Mouse (Mus musculus) left cerebral cortex, adult 9 months (tissue): Measurements from ENCODE around the gene Hadhb.

Experiments
- DNase-seq, 2 experiments: peaks; one replicate each; pipeline ENCODE4 v3.0.0; 2022; ENCODE audit warnings: low spot score in 2 of 2

The Hadhb gene

DNA sequence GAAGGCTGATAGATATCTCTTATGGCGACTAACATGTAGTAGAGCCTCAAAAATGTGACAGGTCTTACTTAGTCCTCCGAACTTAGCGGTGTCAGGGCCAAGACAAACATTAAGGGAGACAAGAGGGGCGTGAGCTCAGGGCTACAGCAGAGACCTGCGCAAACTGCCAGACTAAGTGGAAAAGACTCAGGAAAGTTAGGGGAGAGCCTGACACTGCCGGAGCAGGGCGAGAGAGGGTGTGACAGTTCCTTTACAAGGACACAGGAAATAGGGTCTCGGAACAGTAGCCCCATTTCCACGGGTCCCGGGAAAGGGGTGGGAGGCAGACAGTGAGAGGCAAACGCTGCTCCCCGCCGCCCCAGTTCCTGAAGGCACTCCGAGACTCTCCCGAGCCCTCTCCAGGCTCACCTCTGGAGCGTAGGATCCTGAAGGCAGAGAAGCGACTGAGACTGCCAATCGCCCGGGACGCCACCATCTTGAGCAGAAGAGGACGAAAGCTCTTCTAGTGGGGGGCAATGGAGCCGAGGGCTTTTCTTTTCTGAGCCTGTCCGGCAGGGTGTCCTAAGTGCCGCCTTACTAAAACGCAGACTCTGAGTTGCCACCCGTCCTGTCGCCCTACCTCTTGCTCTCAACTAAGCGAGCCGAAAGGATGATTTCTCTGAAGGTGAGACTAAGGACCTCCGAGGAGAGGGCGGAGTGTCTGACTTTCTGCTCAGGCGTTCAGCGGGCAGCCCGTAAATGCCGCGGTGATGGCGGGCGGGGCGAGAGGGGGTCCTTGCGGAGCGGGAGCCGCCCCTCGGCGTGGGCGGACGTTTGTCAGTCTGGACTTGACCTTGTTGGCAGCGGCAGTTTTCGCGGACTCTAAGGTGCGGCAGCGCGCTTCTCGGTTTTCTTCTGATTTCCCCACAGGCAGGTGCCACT lies at the start of gene Hadhb, which contains the start of gene Hadha:
Gene Hadhb, plus strand, starts transcription at position 775 of the 921 bp plus-strand sequence.
Gene Hadha, minus strand, starts transcription at position 689 of the 921 bp plus-strand sequence.
- peak; percentile 76 to 92 for DNase-seq

DNA sequence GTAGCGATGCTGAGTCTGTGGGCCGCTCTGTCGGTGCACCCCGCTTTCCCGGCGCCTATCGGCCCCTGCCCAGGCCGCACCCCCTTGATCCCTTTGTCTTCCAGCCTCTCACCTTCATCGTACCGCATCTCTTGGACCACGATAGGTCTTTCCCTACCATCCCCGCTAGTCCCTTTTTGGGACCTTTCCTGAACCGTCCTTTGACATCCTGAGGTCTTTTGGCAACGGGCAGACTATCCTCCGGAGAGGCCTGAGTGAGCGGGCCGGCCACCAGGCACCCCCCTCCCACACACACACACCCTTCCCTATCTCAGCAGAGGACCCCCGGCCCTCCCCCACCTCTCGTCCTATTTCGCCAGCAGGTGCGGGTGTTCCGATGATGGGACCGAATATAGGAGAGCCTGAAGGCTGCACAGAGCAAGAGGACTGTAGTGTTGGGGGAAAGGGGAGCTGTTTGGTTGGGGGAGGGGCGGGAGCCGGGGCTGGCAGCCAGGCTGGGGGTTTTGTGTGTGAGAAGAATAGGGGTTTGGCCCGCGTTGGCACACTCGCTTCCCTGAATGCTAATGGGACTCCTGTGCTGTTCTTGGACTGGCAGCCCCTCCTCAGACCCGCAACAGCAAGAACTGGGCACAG lies 49.3 kb upstream of the Hadhb start, which contains the start of gene 3110082J24Rik:
Gene 3110082J24Rik, minus strand, starts transcription at position 419 of the 633 bp plus-strand sequence.
- DNase-seq: peak in 1 of 2 experiments; percentile 21

DNA sequence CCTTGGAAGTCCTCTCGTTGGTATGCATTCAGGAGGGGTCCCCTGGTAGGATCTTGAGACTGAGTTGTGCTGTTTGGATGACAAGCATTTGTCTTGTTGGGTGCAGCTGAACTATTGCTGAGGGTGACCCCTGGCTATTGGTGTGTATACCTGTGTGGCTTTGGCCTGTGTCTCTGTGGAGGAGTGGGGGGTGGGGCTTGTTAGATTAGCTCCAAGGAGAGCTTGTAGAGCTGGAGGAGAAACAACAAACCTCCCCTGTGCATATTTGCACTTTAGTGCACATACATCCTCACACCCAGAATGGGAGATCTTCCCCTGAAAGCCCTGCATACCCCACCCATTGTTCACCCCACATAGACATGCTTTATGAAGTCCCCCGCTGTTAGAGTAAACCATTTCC lies 48.3 kb upstream of the Hadhb start:
- no peak for DNase-seq

DNA sequence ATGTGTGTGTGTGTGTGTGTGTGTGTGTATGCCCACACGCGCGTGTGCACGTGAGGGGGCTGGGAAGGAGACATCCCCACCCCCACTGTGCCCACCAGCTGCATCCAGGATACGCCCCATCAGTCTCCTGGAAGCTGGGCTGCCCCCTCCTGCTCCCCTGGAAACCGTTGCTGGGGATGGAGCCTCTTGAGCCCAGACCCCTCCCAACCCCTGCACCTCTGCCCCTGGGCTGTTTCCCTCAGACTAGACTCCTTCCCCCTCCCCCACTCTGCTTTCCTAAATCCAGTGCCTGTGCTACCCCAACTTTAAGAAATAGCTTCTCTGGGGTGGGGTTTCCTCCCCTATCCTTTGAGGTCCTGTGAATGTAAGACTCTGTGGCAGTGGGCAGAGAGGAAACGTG lies 47.9 kb upstream of the Hadhb start:
- no peak for DNase-seq

DNA sequence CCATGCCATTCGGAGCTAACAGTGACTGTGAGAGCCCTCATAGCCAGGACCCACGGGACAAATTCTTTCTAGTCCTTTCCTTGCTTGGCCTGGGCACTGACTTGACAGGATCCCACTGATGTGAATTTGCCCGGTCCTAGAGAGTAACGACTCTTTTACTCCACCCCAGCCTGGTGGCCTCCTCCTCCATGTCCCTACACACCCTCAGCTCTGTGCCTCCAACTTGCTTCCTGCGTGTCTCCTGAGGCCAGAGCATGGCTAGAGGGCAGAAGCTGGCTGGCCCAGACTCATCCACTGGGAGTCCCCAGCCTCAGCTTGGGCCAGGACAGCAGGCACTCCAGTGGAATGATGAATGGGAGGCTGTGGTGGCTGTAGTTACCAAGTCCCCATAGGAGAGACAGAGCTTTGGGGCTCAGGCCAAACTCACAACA lies 47.4 kb upstream of the Hadhb start:
- no peak for DNase-seq

DNA sequence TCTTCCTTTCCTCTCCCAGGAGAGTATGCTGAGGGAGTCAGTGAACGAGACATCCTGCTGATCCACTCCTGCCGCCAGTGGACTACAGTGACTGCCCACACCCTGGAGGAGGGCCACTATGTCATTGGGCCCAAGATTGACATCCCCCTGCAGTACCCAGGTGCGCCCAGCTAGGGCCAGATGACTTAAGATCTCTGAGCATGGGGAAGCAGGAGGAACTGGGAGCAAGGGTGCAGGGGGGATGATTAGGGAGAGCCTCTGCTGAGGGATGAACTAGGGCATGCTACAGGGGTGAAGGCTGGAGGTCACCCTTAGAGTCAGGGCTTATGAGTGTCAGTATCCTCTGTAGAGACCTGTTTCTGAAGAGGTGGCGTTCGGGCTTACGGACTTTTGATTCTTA lies 46.8 kb upstream of the Hadhb start:
- no peak for DNase-seq

DNA sequence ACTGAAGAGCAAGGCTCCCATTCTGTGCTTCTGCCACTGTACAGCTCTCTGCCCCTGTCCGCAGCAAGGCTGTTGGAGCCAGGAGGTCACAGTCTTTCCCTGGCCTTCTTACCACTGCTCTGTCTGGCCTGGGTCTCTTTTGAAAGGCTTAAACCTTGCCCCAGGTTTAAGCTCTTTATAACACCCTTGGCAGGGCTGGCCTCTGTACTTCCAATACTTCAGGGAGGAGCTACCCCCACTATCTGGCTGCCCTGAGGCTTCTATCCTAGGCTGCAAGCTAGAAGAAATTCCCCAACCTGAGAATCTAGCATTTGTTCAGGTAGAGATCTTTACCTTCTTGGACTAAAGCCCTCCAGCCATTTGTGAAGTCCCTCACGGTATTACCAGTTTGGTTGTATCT lies 45.1 kb upstream of the Hadhb start:
- no peak for DNase-seq

DNA sequence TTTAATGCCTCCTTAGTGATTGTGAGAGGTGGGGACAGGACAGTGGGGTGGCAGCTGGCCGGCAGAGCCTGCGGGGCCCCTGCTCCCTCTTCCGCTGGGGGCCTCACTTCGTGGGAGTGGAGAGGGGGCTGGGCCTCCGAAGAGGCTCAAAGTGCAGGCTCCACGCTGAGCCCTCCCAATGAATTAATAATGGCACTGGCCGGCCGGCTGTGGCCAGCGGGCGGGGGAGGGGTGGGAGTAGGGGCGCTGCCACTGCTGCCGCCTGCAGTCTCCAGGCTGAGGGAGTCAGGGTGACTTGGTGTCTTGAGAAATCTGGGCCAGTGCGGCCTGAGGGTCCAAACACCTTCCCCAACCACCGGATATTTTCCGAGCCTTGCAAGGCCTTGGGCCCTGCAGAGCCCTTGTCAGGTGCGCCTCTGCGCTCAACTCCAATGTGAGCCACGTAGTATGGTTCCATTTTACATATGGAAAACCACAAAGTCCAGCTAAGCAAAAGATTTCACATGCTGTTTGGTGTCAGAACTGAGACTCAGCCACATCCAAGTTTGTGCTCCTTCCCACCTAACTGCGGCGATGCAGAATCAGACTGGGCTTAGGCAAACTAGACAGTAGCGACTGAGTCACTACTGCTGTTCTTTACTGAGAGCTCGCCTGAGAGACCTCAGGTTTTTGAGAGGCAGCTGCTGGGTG lies 44.5 kb upstream of the Hadhb start:
- DNase-seq: no peak

DNA sequence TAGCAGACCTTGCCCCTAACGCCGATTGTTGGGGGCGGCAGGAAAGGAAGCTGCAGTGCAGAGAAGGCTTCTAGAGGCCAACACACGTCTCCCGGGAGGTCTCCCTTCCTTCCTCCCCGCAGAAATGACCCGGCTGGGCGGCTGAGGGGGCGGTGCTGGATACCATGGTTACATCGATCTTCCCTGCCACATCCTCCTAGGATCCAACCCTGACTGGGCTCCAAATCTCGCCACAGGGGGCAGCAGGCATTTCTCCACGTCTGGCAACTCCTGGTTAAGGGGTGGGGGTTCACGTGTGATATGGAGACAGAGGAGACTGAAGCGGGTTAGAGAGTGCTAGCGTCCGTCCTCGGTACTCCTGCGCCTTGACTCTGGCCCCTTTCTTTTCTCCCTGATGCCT lies 43.9 kb upstream of the Hadhb start:
- peak in 1 of 2 experiments; percentile 24 for DNase-seq

DNA sequence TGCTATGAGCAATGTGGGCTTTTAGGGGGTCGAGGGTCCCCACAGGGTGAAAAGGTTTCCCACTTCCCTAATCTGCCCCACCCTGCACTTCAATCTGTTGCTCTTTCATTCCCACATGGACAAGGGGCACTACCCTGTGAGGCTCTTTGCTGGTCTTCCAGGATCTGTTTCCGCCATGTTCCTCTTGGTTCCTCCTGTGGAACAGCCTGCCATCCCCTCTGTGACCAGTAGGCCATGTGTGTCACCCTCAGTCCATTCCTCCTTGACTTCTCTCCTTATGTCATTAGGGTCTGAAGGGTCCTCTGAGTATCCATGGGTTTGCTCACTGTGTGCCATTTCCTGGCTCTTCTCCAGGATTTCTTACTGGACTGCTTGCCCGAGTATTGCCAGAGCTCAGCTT lies 43.3 kb upstream of the Hadhb start:
- no peak for DNase-seq

DNA sequence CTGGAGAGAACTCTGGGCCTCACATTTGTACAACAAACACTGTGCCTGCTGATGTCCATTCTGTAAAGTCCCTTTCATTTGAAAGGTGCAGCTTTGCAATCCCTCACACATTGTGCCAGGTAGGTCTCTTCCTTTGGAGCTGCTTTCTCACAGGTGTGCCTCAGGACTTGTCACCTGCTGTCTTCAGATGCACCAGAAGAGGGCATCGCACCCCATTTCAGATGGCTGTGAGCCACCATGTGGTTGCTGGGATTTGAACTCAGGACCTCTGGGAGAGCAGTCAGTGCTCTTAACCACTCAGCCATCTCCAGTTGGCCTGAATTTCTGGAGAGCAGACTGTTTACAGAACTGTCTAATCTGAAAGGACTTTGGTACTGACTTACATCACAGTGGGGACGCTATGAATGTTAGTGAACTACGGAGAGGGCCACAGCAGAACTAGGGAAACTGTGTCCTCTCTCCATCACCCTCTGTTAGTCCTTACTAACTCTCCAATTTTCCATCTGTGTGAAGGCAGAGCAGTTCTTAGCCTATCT lies 42.4 kb upstream of the Hadhb start:
- DNase-seq: no peak

DNA sequence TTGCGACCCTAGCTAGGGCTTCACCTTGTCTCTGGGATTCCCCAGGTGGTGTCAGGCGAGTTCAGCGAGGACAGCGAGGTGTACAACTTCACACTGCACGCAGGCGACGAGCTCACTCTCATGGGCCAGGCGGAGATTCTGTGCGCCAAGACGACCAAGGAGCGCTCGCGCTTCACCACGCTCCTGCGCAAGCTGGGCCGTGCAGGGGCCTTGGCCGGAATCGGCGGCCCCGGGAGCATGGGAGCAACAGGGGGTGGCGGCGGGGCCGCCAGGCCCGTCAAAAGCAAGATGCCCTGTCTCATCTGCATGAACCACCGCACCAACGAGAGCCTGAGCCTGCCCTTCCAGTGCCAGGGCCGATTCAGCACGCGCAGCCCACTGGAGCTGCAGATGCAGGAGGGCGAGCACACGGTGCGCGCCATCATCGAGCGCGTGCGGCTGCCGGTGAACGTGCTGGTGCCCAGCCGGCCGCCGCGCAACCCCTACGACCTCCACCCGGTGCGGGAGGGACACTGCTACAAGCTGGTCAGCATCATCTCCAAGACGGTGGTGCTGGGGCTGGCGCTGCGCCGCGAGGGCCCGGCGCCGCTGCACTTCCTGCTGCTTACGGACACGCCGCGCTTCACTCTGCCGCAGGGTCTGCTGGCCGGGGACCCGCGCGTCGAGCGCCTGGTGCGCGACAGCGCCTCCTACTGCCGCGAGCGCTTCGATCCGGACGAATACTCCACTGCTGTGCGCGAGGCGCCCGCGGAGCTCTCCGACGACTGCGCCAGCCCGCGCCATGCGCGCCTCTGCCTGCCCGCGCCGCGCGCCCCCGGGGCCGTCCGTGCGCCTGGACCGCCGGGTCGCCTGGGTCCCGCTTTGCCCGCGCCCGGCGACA lies 40.9 kb upstream of the Hadhb start:
- DNase-seq: peak in 1 of 2 experiments; percentile 39

DNA sequence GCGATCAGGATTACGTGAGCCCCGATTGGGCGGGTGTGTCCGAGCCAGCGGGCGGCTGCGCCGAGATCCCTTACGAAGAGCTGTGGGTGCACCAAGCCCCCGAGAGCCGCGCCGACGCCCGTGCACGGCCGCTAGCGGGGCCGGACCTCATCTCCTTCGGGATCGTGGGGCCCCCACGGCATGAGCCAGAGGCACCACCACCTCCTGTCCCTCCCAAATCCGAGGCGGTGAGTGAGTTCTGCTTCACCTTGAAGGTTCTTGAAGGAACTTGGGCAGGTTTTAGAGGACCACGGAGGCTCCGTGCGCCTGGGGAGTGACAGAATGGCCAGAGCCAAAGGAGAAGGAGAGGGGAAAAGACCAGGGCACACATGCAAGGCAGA lies 40.3 kb upstream of the Hadhb start:
- DNase-seq: no peak

DNA sequence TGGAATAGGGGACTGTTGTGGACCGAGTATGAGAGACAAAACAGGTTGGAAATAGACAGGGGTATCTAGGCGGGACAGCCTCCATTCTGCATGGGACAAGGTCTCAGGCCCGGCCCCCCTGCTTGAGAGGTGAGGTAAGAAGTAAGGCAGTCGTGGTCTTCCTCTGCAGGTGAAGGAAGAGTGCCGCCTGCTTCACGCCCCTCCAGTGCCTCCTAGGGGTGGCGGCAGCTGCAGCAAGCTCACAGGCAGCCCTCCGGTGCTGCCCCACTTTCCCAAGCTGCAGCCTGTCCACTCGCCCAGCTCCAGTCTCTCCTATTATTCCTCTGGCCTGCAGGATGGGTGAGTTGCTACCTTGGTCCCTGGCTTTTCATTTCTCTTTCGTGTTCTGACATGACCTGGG lies 39.3 kb upstream of the Hadhb start:
- no peak for DNase-seq

DNA sequence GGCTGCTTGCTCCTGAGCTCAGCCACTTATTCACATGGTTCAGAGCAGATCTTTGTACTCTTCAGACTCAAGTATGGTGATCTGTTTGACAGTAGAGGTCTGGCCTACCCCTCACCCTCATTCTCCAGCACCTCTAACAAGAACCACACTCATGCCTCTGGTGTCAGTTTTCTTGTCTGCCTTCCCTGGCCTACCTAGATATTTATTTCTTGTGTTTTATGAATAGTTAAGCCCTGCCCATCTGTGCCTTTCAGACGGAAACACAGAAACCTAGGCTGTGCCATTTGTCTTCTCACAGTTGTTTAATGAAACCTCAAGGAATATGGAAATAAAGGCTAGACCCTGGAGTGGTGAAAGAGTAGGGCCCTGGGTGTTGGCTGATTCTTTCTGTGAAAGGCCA lies 37.0 kb upstream of the Hadhb start:
- no peak for DNase-seq

DNA sequence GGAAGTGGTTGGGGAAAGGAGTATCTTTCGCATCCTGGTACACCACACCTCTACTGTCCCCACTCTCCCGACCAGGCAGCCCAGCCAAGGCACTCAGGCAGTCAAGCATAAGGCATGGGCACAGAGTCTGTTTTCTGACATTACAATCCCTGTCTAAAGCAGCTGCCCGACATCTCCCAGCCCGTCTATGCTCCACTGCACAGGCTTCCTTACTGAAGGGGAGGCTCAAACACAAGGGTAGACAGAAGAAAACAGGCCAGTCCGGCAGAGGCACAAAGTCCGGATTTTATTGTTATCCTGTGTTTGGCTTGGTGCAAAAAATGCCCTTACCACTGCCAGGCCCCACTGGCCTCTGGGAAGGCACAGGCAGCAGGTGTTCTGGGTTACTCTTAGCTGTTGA lies 35.9 kb upstream of the Hadhb start:
- DNase-seq: no peak

DNA sequence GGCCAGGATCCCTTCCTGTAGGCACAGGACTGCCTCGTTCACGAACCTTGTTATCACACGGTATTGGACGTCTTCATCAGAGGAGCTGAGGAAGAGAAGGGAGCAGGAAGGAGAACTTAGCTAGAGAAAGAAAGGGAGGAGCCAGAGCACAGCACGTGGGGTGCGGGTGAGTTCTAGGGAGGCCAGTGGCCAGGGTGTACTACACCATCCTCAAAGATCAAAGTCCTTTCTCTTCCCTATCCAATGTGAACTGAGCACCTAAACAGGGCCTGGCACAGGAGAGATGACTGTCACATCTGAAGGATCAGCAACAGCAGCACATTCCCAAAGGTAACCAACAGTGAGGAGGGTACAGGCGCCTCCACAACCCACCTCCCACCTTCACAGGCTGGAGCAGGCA lies 34.9 kb upstream of the Hadhb start:
- DNase-seq: no peak

DNA sequence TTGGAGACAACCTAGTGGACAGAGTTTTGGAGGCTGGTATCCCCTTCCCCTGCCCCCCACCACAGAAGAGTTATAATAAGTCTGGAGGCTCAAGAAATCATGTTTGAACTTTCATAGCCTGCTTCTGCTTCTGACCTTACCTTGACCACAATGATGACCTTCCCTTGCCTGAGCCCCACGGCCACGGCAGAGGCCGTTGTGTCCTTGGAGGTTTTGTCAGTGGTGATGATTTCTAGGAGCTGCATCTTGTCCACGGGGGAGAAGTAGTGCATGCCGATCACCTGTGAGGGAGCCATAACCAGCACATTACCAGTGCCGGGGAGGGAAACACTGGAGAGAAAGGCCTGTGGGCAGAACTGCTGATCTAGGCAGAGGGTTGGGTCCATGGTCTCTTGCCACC lies 32.6 kb upstream of the Hadhb start:
- DNase-seq: no peak

DNA sequence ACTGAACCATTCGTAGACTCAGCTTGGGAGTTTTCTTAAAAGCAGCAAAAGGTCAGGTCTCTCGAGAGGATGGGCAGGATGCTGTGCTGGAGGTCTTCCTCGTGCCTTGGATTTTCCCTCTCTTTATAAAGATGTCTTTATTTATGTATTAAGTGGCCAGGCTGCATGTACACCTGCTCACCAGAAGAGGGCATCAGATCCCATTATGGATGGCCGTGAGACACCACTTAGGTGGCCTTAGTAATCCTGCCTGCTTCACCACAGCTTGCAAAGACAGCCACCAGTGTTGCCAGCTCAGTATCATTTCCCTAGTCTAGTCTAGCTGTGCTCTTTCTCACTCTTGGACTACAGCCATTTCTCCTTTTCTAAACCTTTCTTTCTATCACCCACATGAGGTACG lies 29.5 kb upstream of the Hadhb start:
- DNase-seq: no peak

DNA sequence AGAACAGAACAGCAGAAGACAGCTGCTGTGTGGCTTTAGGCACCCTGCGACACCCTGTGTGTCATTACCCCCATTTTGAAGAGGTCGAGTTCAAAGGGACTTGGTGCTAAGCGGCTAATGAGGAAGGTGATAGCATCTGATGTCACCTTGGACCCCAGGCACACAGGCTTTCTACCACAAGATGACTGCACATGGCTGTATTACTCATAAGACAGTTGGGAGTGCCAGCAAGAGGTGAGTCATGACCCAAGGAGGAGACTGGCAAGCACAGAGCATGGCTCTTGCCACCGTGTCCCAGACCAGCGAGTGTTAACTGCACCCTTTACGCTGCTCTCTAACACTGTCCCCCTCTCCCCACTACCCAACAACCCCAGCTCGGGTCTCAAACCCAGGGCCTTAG lies 28.3 kb upstream of the Hadhb start:
- no peak for DNase-seq

DNA sequence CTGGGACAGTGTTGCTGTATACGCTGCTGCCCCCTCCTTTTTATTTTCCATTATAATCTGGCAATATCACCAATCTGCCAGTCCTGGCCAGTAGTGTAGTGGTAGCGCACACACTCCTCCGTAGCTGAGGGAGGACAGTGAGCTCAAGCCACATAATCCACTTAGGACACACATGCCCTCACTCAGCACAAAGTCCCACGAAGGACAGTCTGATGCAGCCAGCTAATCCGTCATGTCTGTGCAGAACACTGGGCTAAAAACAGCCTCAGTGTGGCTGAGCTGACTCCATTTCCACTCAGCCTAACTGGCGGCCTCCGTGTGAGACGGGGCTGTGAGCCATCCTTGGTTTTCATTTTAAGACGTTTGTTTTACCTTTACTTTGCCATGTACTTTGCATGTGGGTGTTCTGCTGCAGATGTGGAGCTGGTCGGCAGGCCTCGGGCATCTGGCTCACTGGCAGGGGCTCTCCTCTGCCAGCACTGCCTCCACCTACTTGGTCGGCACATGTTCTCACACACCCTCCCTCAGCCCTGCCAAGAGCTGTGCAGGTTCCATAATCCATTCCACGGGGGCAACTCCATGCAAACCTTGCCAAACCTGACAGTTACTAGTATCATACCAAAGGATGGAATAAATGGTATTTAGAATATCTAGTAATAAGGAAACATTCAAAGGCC lies 27.0 kb upstream of the Hadhb start:
- no peak for DNase-seq
